Mouse (Mus musculus) adrenal gland (tissue): Measurements from ENCODE around the gene Map4k2.

ENCODE experiments used
- intact Hi-C: fragments of 180-260 bp; cut with DNase I; formaldehyde crosslinking; loops from one replicate; pipeline ENCODE4 v1.15.1; 2025

Gene Map4k2

GRCm38 (mm10) chr19:6375423-6376254 is 34.7 kb downstream of the Map4k2 start:
- intact Hi-C loops, result no loop called here

DNA sequence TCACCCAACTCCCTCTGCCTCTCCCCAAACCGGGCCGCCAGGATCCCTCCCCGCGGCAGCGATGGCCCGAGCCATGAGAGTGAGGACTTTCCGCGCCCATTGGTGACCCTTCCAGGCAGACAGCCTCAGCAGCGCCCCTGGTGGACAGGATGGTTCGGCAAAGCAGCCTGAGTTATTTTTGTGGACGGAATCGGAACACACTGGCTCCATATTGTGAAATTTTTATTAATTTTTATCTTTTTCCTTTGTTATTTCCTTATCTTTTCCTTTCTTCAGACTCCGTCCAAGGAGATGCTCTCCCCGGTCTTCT is 35.3 kb downstream of the Map4k2 start:
- intact Hi-C loops, result no loop called here

GRCm38 (mm10) chr19:6376643-6377042 is 35.7 kb downstream of the Map4k2 start:
- intact Hi-C loops, result no loop called here

DNA sequence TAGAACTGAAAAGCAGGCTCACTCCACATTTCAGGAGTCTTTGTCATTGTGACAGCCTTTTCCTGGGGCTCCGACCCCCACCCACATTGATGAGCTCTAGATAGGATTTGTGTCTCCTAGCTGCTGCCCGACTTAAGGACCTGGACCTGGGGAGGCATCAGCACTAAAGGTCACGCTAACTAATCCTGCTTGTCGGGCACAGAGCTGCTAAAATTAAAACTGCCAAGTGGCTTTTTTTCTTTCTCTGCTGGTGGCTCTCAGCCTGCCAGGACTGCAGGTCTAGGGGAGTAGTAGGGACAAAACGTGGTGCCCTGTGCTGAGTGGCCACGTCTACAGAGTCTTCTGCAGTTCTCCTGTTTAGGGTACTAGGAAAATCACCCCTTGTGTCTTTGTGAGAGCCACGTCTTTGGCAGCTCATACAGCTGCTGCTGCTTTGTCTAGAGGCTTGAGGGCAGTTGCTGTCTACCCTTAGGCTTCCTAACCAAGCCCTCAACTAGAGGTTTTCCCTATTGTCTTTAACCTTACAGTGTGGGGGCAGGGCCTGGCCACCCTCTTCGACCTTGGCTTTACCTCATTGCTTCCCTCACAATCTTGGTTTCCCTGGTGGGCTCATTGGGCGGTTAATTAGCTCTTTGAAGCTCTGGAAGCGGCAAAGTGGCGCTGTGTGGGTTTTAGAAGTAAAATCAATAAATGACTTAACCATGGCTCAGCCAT is 36.5 kb downstream of the Map4k2 start:
- intact Hi-C loops, result no loop called here

DNA sequence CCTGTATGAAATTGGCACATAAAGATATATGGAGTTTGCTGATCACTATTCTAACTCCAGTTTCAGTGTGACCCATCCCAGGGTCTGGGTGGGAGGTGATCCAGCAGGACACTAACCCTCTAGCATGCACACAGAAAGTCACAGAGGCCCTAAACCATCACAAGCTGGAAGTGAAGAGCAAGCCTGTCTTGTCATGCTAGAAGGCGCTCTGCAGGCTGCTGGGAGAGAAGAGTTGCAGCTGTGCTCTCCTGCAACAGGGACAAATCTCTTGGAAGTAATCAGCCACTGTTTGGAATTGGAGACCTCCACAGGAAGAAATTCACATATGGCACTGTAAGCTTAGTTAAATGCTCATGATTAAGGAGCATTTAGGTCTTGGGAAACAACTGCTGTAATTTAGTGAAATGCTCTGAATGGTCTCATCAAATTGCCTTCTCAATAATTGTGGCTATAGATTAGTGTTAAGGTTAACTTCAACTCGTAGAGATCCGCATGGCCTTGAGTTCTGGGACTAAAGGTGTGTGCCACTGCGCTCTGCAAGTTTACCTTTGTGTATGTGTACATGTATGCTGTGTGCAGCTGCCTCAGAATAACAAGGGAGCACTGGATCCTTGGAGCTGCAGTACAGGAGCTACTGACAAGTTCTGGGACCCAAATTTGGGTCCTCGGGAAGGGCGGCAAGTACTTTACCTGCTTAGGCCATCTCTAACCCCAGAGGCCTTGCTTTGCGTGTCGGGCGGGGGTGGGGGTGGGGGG is 39.7 kb downstream of the Map4k2 start:
- intact Hi-C loops, result no loop called here

DNA sequence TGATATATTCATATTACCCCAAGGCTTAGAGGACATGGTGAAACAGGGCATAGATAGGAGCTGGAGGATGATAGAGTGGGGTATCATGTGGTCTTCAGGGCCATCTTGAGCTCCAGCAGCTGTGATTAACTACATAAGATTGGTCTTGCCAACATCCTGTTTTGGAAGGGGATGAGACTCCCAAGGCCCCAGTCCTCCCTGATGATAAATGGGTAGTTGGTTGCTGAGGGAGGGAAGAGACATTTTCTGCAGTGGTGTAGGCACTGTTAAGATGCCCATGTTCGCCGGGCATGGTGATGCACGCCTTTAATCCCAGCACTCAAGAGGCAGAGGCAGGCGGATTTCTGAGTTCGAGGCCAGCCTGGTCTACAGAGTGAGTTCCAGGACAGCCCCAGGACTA is 40.3 kb downstream of the Map4k2 start:
- intact Hi-C loops, result no loop called here

GRCm38 (mm10) chr19:6382323-6382924 is 41.5 kb downstream of the Map4k2 start:
- intact Hi-C loops, result no loop called here

DNA sequence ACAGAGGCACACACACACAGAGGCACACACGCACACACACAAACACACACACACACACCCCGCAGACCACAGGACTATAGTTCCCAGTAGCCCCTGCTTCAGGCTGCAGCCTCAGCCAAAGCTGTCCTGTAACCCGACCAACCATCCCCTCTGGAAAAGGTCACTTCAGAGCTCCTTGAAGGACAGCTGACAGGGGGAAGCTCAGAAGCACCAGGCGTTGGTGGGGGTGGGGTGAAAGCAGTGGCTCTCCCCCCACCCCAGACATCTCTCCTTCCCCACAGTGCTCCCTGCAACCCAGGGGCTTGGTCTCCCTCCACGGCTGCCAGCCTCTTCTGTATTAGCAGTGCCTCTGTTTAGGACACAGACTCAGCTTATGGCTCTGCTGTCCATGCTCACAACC is 42.5 kb downstream of the Map4k2 start:
- intact Hi-C loops, result no loop called here

- intact Hi-C loops, result no loop called here
Measured at GRCm38 (mm10) chr19:6384128-6384527, 43.2 kb downstream of the Map4k2 start, which contains the start of gene Pygm. Gene Pygm (plus strand): TSS chr19:6384399.

DNA sequence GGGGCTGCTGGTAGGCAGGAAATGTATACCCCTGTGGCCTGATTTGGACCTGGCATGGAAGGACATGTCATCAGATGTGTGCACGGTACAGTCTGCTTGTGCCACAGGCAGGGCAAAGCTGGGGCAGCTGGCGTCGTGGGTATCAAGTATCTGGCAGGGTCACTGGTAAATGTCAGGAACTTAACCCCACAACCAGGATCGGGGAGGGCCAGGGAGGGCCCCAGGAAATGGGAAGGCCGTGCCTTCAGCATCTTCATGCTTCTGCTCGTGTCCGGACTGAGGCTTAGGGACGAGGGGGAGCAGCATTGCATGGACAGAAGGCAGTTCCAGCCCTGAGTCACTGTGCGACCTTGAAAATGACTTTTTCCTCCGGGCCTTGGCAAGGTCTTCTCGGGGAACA is 44.0 kb downstream of the Map4k2 start:
- intact Hi-C loops, result no loop called here

- intact Hi-C loops, result no loop called here
Measured at GRCm38 (mm10) chr19:6385419-6385818, 44.5 kb downstream of the Map4k2 start.

DNA sequence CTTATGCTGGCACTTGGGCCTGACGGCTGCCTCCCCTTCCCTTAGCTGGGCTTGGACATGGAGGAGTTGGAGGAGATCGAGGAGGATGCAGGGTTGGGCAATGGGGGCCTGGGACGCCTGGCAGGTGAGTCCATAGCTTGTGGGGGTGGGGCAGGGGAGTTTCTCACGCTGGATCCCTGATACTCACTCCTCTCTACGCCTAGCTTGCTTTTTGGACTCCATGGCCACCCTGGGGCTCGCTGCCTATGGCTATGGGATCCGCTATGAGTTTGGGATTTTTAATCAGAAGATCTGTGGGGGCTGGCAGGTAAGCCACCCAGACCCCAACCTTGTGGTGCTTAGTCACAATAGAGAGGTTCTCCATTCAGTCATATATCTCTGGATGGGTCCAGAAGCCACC is 44.9 kb downstream of the Map4k2 start:
- intact Hi-C loops, result no loop called here

- intact Hi-C loops, result no loop called here
Measured at GRCm38 (mm10) chr19:6386234-6386633, 45.3 kb downstream of the Map4k2 start.

DNA sequence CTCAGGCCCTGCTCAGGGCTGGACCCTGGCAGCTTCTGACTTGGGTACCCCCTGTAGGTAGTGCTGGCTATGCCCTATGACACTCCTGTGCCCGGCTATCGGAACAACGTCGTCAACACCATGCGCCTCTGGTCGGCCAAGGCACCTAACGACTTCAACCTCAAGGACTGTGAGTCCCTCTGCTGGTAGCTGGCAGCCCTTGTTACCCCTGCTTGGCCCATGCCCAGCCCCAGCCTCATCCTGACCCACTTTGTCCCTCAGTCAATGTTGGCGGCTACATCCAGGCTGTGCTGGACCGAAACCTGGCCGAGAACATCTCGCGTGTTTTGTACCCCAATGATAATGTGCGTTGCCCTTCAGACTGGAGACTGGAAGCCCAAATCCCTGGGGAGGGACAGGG is 47.1 kb downstream of the Map4k2 start:
- intact Hi-C loops, result no loop called here

DNA sequence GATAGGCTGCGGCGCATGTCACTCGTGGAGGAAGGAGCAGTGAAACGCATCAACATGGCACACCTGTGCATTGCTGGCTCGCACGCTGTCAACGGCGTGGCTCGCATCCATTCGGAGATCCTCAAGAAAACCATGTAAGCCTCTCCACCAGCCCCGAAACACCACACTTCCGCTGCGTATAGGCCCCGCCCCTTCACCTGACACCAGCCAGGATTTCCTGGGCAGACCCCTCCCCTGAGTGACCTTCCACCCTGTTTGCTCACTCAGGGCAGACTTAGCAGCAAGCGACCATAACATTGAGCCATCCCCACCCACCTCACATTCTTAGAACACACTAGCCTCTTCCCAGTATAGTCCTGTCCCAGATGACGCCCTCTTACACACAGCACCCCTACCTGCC is 48.9 kb downstream of the Map4k2 start:
- intact Hi-C loops, result no loop called here

DNA sequence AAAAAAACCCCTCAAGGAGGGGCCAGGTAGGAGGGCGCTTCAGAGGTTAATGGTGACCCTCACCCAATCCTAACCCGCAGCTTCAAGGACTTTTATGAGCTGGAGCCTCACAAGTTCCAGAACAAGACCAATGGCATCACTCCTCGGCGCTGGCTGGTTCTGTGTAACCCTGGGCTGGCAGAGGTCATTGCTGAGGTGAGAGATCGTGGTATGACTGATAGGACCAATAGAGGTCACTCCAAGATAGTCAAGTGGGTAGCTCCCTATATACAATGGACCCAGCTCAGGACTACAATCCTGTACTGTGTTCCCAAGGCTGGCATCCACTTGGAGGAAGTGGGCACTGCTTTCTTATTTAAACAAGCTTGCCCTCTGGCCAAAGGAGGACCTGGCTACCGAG is 49.3 kb downstream of the Map4k2 start:
- intact Hi-C loops, result no loop called here

DNA sequence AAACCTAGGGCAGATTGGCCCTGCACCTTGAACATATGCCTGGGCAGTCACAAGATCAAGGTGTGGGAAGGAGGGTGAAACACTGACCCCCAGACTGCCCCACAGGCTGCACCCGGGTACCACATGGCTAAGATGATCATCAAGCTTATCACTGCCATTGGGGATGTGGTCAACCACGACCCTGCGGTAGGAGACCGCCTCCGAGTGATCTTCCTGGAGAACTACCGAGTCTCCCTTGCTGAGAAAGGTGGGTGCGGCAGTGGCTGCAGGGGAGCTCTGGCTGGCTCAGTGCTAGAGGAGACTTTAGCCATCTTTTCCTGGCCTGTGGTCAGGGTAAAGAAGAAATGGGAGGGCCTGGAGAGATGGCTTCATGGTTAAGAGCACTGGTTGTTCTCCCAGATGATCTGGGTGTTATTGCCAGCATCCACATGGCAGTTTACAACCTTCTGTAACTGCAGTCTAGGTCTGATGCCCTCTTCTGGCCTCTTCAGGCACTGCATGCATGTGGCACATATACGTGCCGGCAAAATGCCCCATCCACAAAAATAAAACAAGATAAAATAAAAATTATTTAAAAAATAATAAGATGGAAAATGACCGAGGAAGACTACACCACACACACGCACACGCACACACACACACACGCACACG is 51.9 kb downstream of the Map4k2 start:
- intact Hi-C loops, result no loop called here

DNA sequence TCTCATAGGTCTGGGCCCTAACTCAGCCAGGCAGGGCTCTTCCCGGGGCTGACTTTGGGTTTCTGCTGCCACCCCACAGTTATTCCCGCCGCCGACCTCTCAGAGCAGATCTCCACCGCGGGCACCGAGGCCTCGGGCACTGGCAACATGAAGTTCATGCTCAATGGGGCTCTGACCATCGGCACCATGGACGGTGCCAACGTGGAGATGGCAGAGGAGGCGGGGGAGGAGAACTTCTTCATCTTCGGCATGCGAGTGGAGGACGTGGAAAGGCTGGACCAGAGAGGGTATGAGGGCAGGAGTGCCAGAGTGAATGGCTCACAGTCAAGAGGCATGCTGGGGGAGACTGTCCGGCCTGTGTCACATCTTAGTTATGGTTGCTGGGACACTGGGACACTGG is 52.7 kb downstream of the Map4k2 start:
- intact Hi-C loops, result no loop called here

GRCm38 (mm10) chr19:6396237-6396636 is 55.3 kb downstream of the Map4k2 start:
- intact Hi-C loops, result no loop called here

GRCm38 (mm10) chr19:6397582-6398249 is 56.8 kb downstream of the Map4k2 start:
- intact Hi-C loops, result no loop called here
